Mouse (Mus musculus): ENCODE data around the gene Son. TPM values are rescaled to one million over a fixed set of nuclear protein-coding genes. Genes with fewer than 3 reads are reported as not detected.

Son gene
- polyA plus RNA-seq, 1 experiment from 2014 or later: 108 TPM

DNA sequence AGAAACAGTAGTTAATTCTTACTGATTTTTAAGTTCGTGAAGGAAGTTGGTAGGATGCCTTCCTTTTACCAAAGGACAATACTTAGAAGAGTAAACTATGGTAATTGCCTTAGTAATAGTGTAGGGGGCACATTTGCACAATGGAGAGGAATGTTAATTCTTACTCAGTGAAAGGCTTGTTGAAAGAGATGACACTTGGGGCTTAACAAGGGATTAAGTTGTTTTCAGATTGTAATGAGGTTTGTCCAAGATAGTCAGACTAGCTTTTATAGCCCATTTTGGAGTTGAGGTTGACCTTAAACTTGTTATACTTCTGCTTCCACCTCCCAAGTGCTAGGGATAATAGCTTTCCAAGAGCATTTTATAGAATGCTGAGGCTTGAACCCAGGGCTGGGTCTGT, 14.1 kb downstream of the Son start:
- ATAC-seq (ENCODE audit: insufficient number of reproducible peaks, insufficient read depth, low FRiP score, low read depth): no peak
- no peak overlapping the region for H3K4me2 ChIP-seq (ENCODE audit: low read length)

DNA sequence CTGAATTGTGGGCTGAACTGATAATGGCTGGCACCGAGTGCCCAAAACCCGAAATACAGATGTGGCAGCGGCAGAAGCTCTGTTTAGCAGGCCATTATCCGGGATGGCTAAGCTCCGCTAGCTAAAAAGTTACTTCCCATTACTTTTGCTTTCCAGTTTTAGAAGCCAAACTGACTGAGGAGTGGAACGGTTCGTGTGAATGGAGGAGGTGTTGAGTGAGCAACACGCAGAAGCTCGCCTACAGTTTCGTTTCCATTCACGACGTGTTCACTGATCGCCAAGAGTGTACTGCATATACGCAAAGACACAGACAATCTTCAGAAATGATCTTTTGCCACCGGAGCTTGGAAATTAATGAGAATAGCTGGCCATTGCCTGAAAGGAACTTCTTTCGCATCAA, 15.0 kb downstream of the Son start:
- H3K36me3 ChIP-seq (ENCODE audit: control insufficient read depth, insufficient read depth, low read length): peaks cover 98% of the 10 kb centered on the region
- no peak overlapping the region for H3K4me3 ChIP-seq (ENCODE audit: control insufficient read depth in 1 of 2, insufficient read depth in 1 of 2, low read depth in 1 of 2, low read length in 2 of 2)
- no peak overlapping the region for H3K27ac ChIP-seq (replicated peaks in 1 of 2; ENCODE audit: control insufficient read depth in 1 of 2, insufficient read depth in 1 of 2, low read depth in 2 of 2, low read length in 2 of 2)
- no peak overlapping the region for H3K4me2 ChIP-seq (ENCODE audit: low read length)
- no peak overlapping the region for H3K9ac ChIP-seq (ENCODE audit: low read length)
- ATAC-seq (ENCODE audit: insufficient number of reproducible peaks, insufficient read depth, low FRiP score, low read depth): no peak
- no peaks in the 10 kb centered on the region for H3K27me3 ChIP-seq (ENCODE audit: control insufficient read depth, insufficient read depth, low read length)
- peaks cover 0 to 6% of the 10 kb centered on the region in 2 experiments; a peak in 1 of 4 replicates for H3K4me1 ChIP-seq (ENCODE audit: control insufficient read depth in 2 of 2, insufficient read depth in 2 of 2, low read length in 2 of 2)
- 89% methylated on average over 16 of the region's 16 CpGs for WGBS
- H3K9me3 ChIP-seq (ENCODE audit: control insufficient read depth, low read length): no peaks in the 10 kb centered on the region

More for the DNA sequence above, 14.1 kb downstream of the Son start:
- Histone ChIP-seq H3K36me3 (ENCODE audit: control insufficient read depth, insufficient read depth, low read length) (peaks cover 98% of the 10 kb centered on the region), H3K9ac (ENCODE audit: low read length) (no peak overlapping the region), H3K4me3 (ENCODE audit: control insufficient read depth in 1 of 2, insufficient read depth in 1 of 2, low read depth in 1 of 2, low read length in 2 of 2) (no peak overlapping the region), H3K27ac (replicated peaks in 1 of 2; ENCODE audit: control insufficient read depth in 1 of 2, insufficient read depth in 1 of 2, low read depth in 2 of 2, low read length in 2 of 2) (no peak overlapping the region), H3K9me3 (ENCODE audit: control insufficient read depth, low read length) (no peaks in the 10 kb centered on the region), H3K4me1 (ENCODE audit: control insufficient read depth in 2 of 2, insufficient read depth in 2 of 2, low read length in 2 of 2) (peaks cover 0 to 6% of the 10 kb centered on the region in 2 experiments; a peak in 1 of 4 replicates), H3K27me3 (ENCODE audit: control insufficient read depth, insufficient read depth, low read length) (no peaks in the 10 kb centered on the region)
- WGBS: 87% methylated on average over 1 of the region's 1 CpGs

DNA sequence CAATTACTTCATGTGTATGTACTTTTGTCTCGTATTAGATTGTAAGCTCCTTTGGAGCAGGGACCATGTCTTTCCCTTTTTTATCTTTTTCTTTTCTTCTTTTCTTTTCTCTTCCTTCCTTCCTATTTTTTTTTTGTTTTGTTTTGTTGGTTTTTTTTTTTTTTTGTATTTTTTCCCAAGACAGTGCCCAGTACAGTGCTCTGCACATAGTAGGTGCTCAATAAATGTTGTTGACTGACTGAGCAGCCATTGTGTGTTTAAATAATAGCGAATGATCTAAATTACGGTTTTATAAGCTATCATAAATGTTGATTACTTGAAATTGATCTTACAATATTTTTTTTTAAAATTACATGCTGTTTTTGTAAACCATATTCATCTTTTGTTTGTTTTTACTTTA, 16.5 kb downstream of the Son start:
- no peak overlapping the region for H3K4me3 ChIP-seq (ENCODE audit: control insufficient read depth in 1 of 2, insufficient read depth in 1 of 2, low read depth in 1 of 2, low read length in 2 of 2)
- peaks cover 97% of the 10 kb centered on the region for H3K36me3 ChIP-seq (ENCODE audit: control insufficient read depth, insufficient read depth, low read length)
- no peaks in the 10 kb centered on the region for H3K9me3 ChIP-seq (ENCODE audit: control insufficient read depth, low read length)
- no peak overlapping the region for H3K9ac ChIP-seq (ENCODE audit: low read length)
- no peaks in the 10 kb centered on the region for H3K27me3 ChIP-seq (ENCODE audit: control insufficient read depth, insufficient read depth, low read length)
- H3K4me1 ChIP-seq (ENCODE audit: control insufficient read depth in 2 of 2, insufficient read depth in 2 of 2, low read length in 2 of 2): peaks cover 0 to 3% of the 10 kb centered on the region in 2 experiments; a peak in 1 of 4 replicates
- no peak for ATAC-seq (ENCODE audit: insufficient number of reproducible peaks, insufficient read depth, low FRiP score, low read depth)
- no peak overlapping the region for H3K27ac ChIP-seq (replicated peaks in 1 of 2; ENCODE audit: control insufficient read depth in 1 of 2, insufficient read depth in 1 of 2, low read depth in 2 of 2, low read length in 2 of 2)
- H3K4me2 ChIP-seq (ENCODE audit: low read length): no peak overlapping the region
- WGBS: 95% methylated on average over 3 of the region's 3 CpGs

DNA sequence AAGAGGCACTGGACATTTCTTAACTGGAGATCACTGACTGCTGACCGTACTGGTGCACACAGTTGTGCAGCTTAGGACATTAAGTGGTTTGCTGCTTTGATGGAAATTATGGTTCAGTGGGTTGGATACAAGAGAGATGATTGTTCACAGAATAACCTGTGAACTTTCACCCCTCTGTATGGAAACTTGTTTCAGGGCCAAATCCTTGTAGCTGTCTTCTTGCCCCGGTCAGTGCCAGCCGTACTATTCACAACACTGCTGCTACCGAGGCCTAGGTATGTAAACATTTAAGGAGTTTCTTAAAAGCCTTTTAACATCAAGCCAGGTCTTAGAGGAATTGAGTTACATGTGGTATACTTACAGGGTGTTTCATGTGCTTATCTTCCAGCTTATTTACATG, 27.2 kb downstream of the Son start:
- H3K9me3 ChIP-seq (ENCODE audit: control insufficient read depth, low read length): no peaks in the 10 kb centered on the region
- H3K36me3 ChIP-seq (ENCODE audit: control insufficient read depth, insufficient read depth, low read length): peaks cover 100% of the 10 kb centered on the region
- H3K4me3 ChIP-seq (ENCODE audit: control insufficient read depth in 1 of 2, insufficient read depth in 1 of 2, low read depth in 1 of 2, low read length in 2 of 2): no peak overlapping the region
- no peak overlapping the region for H3K9ac ChIP-seq (ENCODE audit: low read length)
- H3K27me3 ChIP-seq (ENCODE audit: control insufficient read depth, insufficient read depth, low read length): no peaks in the 10 kb centered on the region
- 78% methylated on average over 4 of the region's 4 CpGs for WGBS
- H3K4me1 ChIP-seq (ENCODE audit: control insufficient read depth in 2 of 2, insufficient read depth in 2 of 2, low read length in 2 of 2): no peaks in the 10 kb centered on the region
- H3K4me2 ChIP-seq (ENCODE audit: low read length): no peak overlapping the region
- ATAC-seq (ENCODE audit: insufficient number of reproducible peaks, insufficient read depth, low FRiP score, low read depth): no peak
- no peak overlapping the region for H3K27ac ChIP-seq (replicated peaks in 1 of 2; ENCODE audit: control insufficient read depth in 1 of 2, insufficient read depth in 1 of 2, low read depth in 2 of 2, low read length in 2 of 2)

DNA sequence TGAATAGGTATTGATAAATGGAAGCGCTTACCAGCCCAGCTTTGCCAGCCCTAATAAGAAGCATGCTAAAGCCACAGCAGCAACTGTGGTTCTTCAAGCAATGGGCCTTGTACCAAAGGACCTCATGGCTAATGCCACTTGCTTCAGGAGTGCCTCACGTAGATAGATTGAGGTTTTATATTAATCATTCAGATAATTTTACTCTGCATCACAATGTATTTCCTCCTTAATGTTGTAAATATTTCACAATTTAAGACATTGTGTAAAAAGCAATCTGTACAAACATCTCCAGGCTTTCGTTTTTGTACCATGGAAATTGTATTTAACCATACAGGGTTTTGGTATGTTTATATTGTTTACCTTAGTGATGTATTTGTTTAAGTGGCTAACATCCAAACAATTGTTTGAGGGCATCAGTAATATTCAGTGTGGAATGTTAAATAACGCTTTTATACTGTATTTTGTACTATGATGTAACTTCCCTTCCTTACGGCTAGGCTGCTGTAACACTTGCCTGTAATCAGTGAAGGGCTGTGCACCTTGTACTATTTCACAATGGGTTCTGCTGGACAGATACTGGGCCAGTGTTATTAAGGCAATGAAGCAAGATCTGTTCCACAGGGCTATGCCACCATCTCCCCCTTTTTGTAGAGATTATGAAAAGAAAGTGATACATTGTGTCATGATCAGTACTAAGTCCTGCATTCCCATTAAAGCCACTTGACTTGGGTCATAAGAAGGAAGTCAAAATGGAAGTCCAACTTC, 31.0 kb downstream of the Son start:
- no peaks in the 10 kb centered on the region for H3K27me3 ChIP-seq (ENCODE audit: control insufficient read depth, insufficient read depth, low read length)
- peaks cover 98% of the 10 kb centered on the region for H3K36me3 ChIP-seq (ENCODE audit: control insufficient read depth, insufficient read depth, low read length)
- ATAC-seq (ENCODE audit: insufficient number of reproducible peaks, insufficient read depth, low FRiP score, low read depth): no peak
- no peak overlapping the region for H3K27ac ChIP-seq (replicated peaks in 1 of 2; ENCODE audit: control insufficient read depth in 1 of 2, insufficient read depth in 1 of 2, low read depth in 2 of 2, low read length in 2 of 2)
- H3K9ac ChIP-seq (ENCODE audit: low read length): no peak overlapping the region
- H3K4me3 ChIP-seq (ENCODE audit: control insufficient read depth in 1 of 2, insufficient read depth in 1 of 2, low read depth in 1 of 2, low read length in 2 of 2): no peak overlapping the region
- H3K4me1 ChIP-seq (ENCODE audit: control insufficient read depth in 2 of 2, insufficient read depth in 2 of 2, low read length in 2 of 2): no peaks in the 10 kb centered on the region
- WGBS: 85% methylated on average over 5 of the region's 5 CpGs
- H3K4me2 ChIP-seq (ENCODE audit: low read length): no peak overlapping the region
- H3K9me3 ChIP-seq (ENCODE audit: control insufficient read depth, low read length): no peaks in the 10 kb centered on the region

DNA sequence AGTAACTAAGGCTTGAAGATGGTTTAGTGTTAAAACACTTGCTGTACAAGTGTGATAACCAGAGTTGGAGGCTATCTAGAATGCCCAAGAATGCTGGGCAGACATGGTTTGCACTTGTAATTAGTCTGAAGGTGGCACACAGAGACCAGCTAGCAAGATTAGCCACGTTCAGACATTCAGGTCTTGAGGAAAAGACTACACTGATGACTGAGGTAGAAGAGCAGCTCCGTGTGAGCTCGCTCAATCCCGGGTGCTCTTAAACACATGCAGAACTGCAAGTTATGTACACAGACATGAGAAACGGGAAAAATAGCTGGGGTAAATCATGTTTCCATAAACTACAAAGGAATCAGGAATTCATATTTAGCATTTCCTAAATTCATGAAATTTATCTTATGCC, 33.4 kb downstream of the Son start:
- H3K36me3 ChIP-seq (ENCODE audit: control insufficient read depth, insufficient read depth, low read length): peaks cover 97% of the 10 kb centered on the region

DNA sequence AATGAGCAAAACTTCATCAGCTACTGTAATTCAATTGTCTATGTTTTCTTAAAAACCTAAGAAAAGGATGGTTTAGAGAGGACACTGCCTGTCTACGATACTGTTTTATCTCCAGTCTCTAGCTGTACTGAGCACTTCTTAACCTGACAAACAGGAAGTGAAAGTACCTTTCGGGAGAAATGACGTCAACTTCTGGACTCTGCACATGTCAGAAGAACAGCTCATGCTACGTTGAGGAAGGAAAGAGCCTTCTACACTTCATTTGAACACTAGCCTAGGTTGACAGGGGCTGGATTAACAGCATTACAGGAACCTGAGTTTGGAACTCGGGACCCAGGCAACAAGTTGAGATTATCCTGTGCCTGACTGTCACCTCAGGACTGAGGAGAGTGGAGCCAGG, 38.2 kb downstream of the Son start:
- Histone ChIP-seq H3K27ac (replicated peaks in 1 of 2; ENCODE audit: control insufficient read depth in 1 of 2, insufficient read depth in 1 of 2, low read depth in 2 of 2, low read length in 2 of 2) (no peak overlapping the region), H3K36me3 (ENCODE audit: control insufficient read depth, insufficient read depth, low read length) (peaks cover 55% of the 10 kb centered on the region), H3K4me3 (ENCODE audit: control insufficient read depth in 1 of 2, insufficient read depth in 1 of 2, low read depth in 1 of 2, low read length in 2 of 2) (no peak overlapping the region), H3K27me3 (ENCODE audit: control insufficient read depth, insufficient read depth, low read length) (no peaks in the 10 kb centered on the region), H3K4me1 (ENCODE audit: control insufficient read depth in 2 of 2, insufficient read depth in 2 of 2, low read length in 2 of 2) (peaks cover 2 to 5% of the 10 kb centered on the region in 2 experiments; a peak in 3 of 4 replicates), H3K9ac (ENCODE audit: low read length) (no peak overlapping the region), H3K9me3 (ENCODE audit: control insufficient read depth, low read length) (no peaks in the 10 kb centered on the region), H3K4me2 (ENCODE audit: low read length) (no peak overlapping the region)
- no peak for ATAC-seq (ENCODE audit: insufficient number of reproducible peaks, insufficient read depth, low FRiP score, low read depth)
- WGBS: 76% methylated on average over 5 of the region's 5 CpGs

More for the DNA sequence above, 33.4 kb downstream of the Son start:
- Histone ChIP-seq H3K4me2 (ENCODE audit: low read length) (no peak overlapping the region), H3K9me3 (ENCODE audit: control insufficient read depth, low read length) (no peaks in the 10 kb centered on the region), H3K4me3 (ENCODE audit: control insufficient read depth in 1 of 2, insufficient read depth in 1 of 2, low read depth in 1 of 2, low read length in 2 of 2) (no peak overlapping the region), H3K27ac (replicated peaks in 1 of 2; ENCODE audit: control insufficient read depth in 1 of 2, insufficient read depth in 1 of 2, low read depth in 2 of 2, low read length in 2 of 2) (no peak overlapping the region), H3K9ac (ENCODE audit: low read length) (no peak overlapping the region), H3K27me3 (ENCODE audit: control insufficient read depth, insufficient read depth, low read length) (no peaks in the 10 kb centered on the region), H3K4me1 (ENCODE audit: control insufficient read depth in 2 of 2, insufficient read depth in 2 of 2, low read length in 2 of 2) (no peaks in the 10 kb centered on the region)
- ATAC-seq (ENCODE audit: insufficient number of reproducible peaks, insufficient read depth, low FRiP score, low read depth): no peak
- 80% methylated on average over 5 of the region's 5 CpGs for WGBS

DNA sequence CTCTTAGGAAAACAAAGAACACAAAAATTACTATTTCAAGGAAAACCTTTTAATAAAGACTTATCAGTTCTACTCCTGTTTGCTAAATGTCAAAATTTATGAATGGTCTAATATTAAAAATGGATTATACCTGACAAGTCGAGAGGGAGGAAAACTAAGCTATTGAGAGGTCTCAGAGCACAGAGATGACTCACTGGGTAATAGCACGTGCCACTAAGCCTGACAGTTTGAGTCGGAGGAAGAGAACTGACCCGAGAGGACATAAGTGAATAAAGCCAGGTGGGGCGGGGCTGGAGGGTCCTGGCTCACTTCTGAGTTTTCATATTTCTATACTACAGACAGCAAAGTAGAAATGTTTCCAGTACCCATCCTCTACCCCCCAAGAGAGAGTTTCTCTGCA, 39.1 kb downstream of the Son start:
- no peak for ATAC-seq (ENCODE audit: insufficient number of reproducible peaks, insufficient read depth, low FRiP score, low read depth)
- H3K4me1 ChIP-seq (ENCODE audit: control insufficient read depth in 2 of 2, insufficient read depth in 2 of 2, low read length in 2 of 2): peaks cover 2 to 5% of the 10 kb centered on the region in 2 experiments; a peak in 3 of 4 replicates
- peaks cover 55% of the 10 kb centered on the region for H3K36me3 ChIP-seq (ENCODE audit: control insufficient read depth, insufficient read depth, low read length)
- H3K4me2 ChIP-seq (ENCODE audit: low read length): no peak overlapping the region
- WGBS: 73% methylated on average over 5 of the region's 5 CpGs
- H3K9me3 ChIP-seq (ENCODE audit: control insufficient read depth, low read length): no peaks in the 10 kb centered on the region
- H3K4me3 ChIP-seq (ENCODE audit: control insufficient read depth in 1 of 2, insufficient read depth in 1 of 2, low read depth in 1 of 2, low read length in 2 of 2): no peak overlapping the region
- no peaks in the 10 kb centered on the region for H3K27me3 ChIP-seq (ENCODE audit: control insufficient read depth, insufficient read depth, low read length)
- no peak overlapping the region for H3K9ac ChIP-seq (ENCODE audit: low read length)
- no peak overlapping the region for H3K27ac ChIP-seq (replicated peaks in 1 of 2; ENCODE audit: control insufficient read depth in 1 of 2, insufficient read depth in 1 of 2, low read depth in 2 of 2, low read length in 2 of 2)

Measured in heart, embryonic 14.5 days (tissue).